Mouse (Mus musculus) T-cell, adult 2 months (primary cell): ENCODE data around the gene Nrxn2.
A peak's percentile ranks its signal among the peaks of the same experiment; 100 is the strongest.

Source experiments
- DNase-seq: peaks from one replicate; pipeline ENCODE4 v3.0.0; 2022; ENCODE audit warnings: low spot score

Gene Nrxn2

GRCm38 (mm10) chr19:6418233-6418879, at the start of gene Nrxn2:
TSS of gene Nrxn2 (plus strand) at chr19:6418731.
- DNase-seq: peak; percentile 84

- DNase-seq: no peak
Observed at GRCm38 (mm10) chr19:6370175-6370574, 48.4 kb upstream of the Nrxn2 start.

- no peak for DNase-seq
Observed at GRCm38 (mm10) chr19:6372433-6372832, 46.1 kb upstream of the Nrxn2 start.

GRCm38 (mm10) chr19:6373539-6374400, 44.8 kb upstream of the Nrxn2 start:
- DNase-seq: peak; percentile 79

- no peak for DNase-seq
Observed at GRCm38 (mm10) chr19:6374571-6374970, 44.0 kb upstream of the Nrxn2 start.

GRCm38 (mm10) chr19:6375423-6376254, 42.9 kb upstream of the Nrxn2 start:
- DNase-seq: no peak

GRCm38 (mm10) chr19:6376255-6376564, 42.3 kb upstream of the Nrxn2 start:
- DNase-seq: peak; percentile 41

GRCm38 (mm10) chr19:6376643-6377042, 41.9 kb upstream of the Nrxn2 start:
- no peak for DNase-seq

- no peak for DNase-seq
Observed at GRCm38 (mm10) chr19:6377327-6378040, 41.0 kb upstream of the Nrxn2 start.

- no peak for DNase-seq
Observed at GRCm38 (mm10) chr19:6380411-6381166, 37.9 kb upstream of the Nrxn2 start.

- DNase-seq: no peak
Observed at GRCm38 (mm10) chr19:6381238-6381637, 37.3 kb upstream of the Nrxn2 start.

GRCm38 (mm10) chr19:6382323-6382924, 36.1 kb upstream of the Nrxn2 start:
- no peak for DNase-seq

GRCm38 (mm10) chr19:6383470-6383869, 35.1 kb upstream of the Nrxn2 start:
- no peak for DNase-seq

- no peak for DNase-seq
Observed at GRCm38 (mm10) chr19:6384128-6384527, 34.4 kb upstream of the Nrxn2 start, which contains the start of gene Pygm. TSS of gene Pygm (plus strand) at chr19:6384399.

GRCm38 (mm10) chr19:6384954-6385353, 33.6 kb upstream of the Nrxn2 start:
- DNase-seq: no peak

- DNase-seq: no peak
Observed at GRCm38 (mm10) chr19:6385419-6385818, 33.1 kb upstream of the Nrxn2 start.

- no peak for DNase-seq
Observed at GRCm38 (mm10) chr19:6385821-6386220, 32.7 kb upstream of the Nrxn2 start.

GRCm38 (mm10) chr19:6386234-6386633, 32.3 kb upstream of the Nrxn2 start:
- DNase-seq: no peak

GRCm38 (mm10) chr19:6388006-6388405, 30.5 kb upstream of the Nrxn2 start:
- DNase-seq: no peak

GRCm38 (mm10) chr19:6389803-6390202, 28.7 kb upstream of the Nrxn2 start:
- DNase-seq: peak; percentile 65

GRCm38 (mm10) chr19:6390251-6390650, 28.3 kb upstream of the Nrxn2 start:
- DNase-seq: no peak
